Mouse (Mus musculus): ENCODE measurements around the gene Bicra. TPM values are rescaled to one million over a fixed set of nuclear protein-coding genes. Genes with fewer than 3 reads are reported as not detected.

Gene Bicra
- total and polyA plus RNA-seq, 2 experiments from 2014 or later, result 3.8 to 6.2 TPM

DNA sequence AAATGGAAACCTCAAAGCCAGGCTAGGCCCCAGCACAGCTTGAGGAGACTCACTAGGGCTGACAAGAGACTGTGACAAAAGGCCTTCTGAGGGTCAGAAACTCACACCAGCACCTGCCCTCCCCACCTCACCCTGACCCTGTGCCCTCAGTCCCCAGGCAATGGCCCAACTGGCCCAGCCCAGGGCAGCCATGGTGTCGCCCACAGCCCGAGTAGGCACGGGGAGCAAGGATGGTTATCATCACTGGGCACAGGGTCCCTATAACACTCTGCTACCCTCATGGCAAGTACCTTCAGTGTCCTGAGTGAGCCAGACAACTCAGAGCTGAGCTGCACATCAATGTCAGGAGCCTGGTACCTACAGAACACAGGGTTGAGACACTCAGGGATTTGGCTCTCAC is 109.1 kb downstream of the Bicra start:
- WGBS, result 100% methylated on average over 3 of the region's 3 CpGs
- no peak for TF ChIP-seq CTCF (IDR thresholded peaks at IDR 0.05; ENCODE audit: low read depth)
- H3K4me3 ChIP-seq (ENCODE audit: low read length), result no peak overlapping the region
- no peak overlapping the region for H3K27ac ChIP-seq
- H3K27me3 ChIP-seq (ENCODE audit: insufficient read depth, low read length), result no peaks in the 10 kb centered on the region
- no peaks in the 10 kb centered on the region for H3K4me1 ChIP-seq (ENCODE audit: insufficient read depth, low read length)
- no peak overlapping the region for H3K4me2 ChIP-seq (ENCODE audit: low read depth, low read length)
- no peaks in the 10 kb centered on the region for H3K9me3 ChIP-seq (ENCODE audit: low read length)
- no peak overlapping the region for H3K9ac ChIP-seq (replicated peaks; ENCODE audit: low read length)
- DNase-seq (ENCODE audit: low spot score) (no peak), ATAC-seq (no peak)
- peaks cover 65% of the 10 kb centered on the region for H3K36me3 ChIP-seq (ENCODE audit: insufficient read depth, low read length)

DNA sequence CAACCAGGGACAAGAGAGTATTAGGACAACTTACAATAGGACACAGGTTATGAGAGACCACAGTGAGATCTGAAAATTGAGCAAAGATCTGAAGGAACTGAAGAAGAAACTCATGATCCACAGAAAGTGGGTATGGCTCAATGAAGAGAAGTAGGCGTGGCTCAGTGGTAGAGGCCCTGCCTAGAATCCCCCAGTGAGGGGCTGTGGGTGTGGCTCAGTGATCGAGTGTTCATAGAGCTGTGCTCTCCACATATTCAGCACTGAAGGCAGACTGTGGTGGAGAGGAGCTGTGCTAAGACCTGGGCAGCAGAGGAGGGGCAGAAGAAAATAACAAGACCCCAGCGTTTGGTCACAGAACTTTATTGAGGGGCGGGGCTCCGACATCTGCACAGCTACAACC is 110.2 kb downstream of the Bicra start:
- no peak overlapping the region for H3K9ac ChIP-seq (replicated peaks; ENCODE audit: low read length)
- H3K27ac ChIP-seq, result no peak overlapping the region
- H3K27me3 ChIP-seq (ENCODE audit: insufficient read depth, low read length), result no peaks in the 10 kb centered on the region
- H3K9me3 ChIP-seq (ENCODE audit: low read length), result no peaks in the 10 kb centered on the region
- H3K36me3 ChIP-seq (ENCODE audit: insufficient read depth, low read length), result peaks cover 55% of the 10 kb centered on the region
- H3K4me1 ChIP-seq (ENCODE audit: insufficient read depth, low read length), result no peaks in the 10 kb centered on the region
- WGBS, result 84% methylated on average over 5 of the region's 5 CpGs
- no peak for ATAC-seq
- no peak for TF ChIP-seq CTCF (IDR thresholded peaks at IDR 0.05; ENCODE audit: low read depth)
- H3K4me3 ChIP-seq (ENCODE audit: low read length), result no peak overlapping the region
- H3K4me2 ChIP-seq (ENCODE audit: low read depth, low read length), result no peak overlapping the region
- DNase-seq (ENCODE audit: low spot score), result no peak

DNA sequence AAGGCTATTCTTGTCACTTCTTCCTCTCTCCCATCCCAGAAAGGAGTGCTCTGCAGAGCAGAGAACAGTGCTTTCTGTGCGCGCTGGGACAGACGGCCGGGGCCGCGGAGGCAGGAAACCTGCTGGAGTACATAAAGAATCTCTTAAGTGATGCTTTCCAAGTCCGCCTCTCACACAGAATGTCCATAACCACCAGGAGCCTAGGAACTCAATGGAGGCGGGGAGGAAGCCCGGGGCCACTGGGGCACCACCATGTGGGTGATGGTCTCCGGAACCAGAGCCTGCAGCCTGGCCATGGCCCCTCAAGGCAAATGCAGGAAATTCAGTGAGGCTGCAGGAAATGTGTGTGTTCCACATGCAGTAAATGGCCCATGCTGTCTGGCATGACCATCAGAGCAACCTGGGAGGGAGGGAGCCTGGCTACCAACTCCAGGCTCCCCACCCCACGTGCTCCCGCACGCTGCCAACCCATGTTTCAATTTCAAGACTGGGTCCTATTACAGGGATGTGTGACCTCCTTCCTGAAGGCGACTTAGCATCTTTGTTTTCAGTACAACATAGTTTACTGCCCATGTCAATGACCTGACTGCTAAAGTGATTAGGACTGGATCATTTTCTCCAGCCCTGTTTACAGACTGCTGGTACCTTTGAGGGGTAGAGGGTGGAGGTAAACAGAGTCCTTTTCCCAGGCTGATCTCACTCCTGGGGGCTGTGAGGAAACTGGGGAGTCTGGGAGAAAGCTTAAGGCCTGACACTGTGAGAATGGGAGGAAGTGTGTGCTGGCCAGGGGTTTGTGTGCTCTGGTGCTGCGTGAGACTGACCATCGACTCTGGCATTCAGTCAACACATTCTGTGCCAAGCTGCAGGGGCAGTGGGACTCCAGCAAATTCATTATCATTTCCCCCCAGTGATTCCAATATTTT is 114.0 kb downstream of the Bicra start:
- no peak for DNase-seq (ENCODE audit: low spot score)
- Histone ChIP-seq H3K27me3 (ENCODE audit: insufficient read depth, low read length) (no peaks in the 10 kb centered on the region), H3K4me2 (ENCODE audit: low read depth, low read length) (no peak overlapping the region), H3K36me3 (ENCODE audit: insufficient read depth, low read length) (peaks cover 18% of the 10 kb centered on the region), H3K27ac (no peak overlapping the region), H3K9ac (replicated peaks; ENCODE audit: low read length) (no peak overlapping the region), H3K4me3 (ENCODE audit: low read length) (no peak overlapping the region), H3K9me3 (ENCODE audit: low read length) (no peaks in the 10 kb centered on the region), H3K4me1 (ENCODE audit: insufficient read depth, low read length) (no peaks in the 10 kb centered on the region)
- no peak for ATAC-seq
- no peak for TF ChIP-seq CTCF (IDR thresholded peaks at IDR 0.05; ENCODE audit: low read depth)
- 63% methylated on average over 16 of the region's 16 CpGs for WGBS

DNA sequence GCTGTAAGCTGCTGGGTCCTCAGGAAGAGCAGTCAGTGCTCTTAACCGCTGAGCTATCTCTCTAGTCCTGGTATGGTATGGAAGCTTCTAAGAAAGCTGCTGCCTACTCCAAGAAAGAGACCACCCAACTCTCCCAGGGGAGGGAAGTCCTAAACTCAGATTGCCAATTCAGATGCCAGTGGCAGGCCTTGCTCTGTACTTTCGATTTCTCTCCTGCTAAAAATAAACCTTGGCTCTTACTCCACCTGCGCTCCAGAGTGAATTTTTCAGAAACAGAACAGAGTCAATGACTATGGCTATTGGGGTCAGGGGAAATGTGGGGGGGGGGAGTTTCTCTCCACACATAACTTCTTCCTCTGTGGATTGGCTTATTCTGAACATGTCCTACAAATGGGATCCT is 116.1 kb downstream of the Bicra start:
- 81% methylated on average over 3 of the region's 3 CpGs for WGBS
- Histone ChIP-seq H3K9ac (replicated peaks; ENCODE audit: low read length) (no peak overlapping the region), H3K9me3 (ENCODE audit: low read length) (no peaks in the 10 kb centered on the region), H3K4me2 (ENCODE audit: low read depth, low read length) (no peak overlapping the region), H3K4me3 (ENCODE audit: low read length) (no peak overlapping the region), H3K4me1 (ENCODE audit: insufficient read depth, low read length) (no peaks in the 10 kb centered on the region), H3K27me3 (ENCODE audit: insufficient read depth, low read length) (no peaks in the 10 kb centered on the region), H3K27ac (no peak overlapping the region), H3K36me3 (ENCODE audit: insufficient read depth, low read length) (no peaks in the 10 kb centered on the region; the same call in 1 of the 2 replicates)
- ATAC-seq (no peak), DNase-seq (ENCODE audit: low spot score) (no peak)
- no peak for TF ChIP-seq CTCF (IDR thresholded peaks at IDR 0.05; ENCODE audit: low read depth)

DNA sequence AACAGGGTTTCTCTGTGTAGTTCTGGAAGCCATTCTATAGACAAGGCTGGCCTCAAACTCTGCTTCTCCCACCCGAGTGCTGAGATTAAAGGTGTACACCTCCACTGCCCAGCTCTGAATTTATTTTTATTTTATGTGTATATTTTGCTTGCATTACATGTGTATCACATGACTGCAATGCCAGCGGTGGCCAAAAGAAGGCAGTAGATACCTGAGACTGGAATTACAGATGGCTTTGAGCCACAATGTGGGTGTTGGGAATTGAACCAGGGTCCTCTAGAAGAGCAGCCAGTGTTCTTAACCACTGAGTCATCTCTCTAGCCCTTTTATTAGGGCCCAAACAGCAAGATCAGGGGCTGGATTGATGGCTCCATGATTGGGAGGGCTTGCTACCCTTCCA is 117.2 kb downstream of the Bicra start:
- Histone ChIP-seq H3K9ac (replicated peaks; ENCODE audit: low read length) (no peak overlapping the region), H3K9me3 (ENCODE audit: low read length) (no peaks in the 10 kb centered on the region), H3K27me3 (ENCODE audit: insufficient read depth, low read length) (no peaks in the 10 kb centered on the region), H3K36me3 (ENCODE audit: insufficient read depth, low read length) (no peaks in the 10 kb centered on the region), H3K27ac (no peak overlapping the region), H3K4me1 (ENCODE audit: insufficient read depth, low read length) (no peaks in the 10 kb centered on the region), H3K4me2 (ENCODE audit: low read depth, low read length) (no peak overlapping the region), H3K4me3 (ENCODE audit: low read length) (no peak overlapping the region)
- WGBS, result 62% methylated on average over 2 of the region's 2 CpGs
- ATAC-seq (no peak), DNase-seq (ENCODE audit: low spot score) (no peak)
- TF ChIP-seq CTCF (IDR thresholded peaks at IDR 0.05; ENCODE audit: low read depth), result no peak

DNA sequence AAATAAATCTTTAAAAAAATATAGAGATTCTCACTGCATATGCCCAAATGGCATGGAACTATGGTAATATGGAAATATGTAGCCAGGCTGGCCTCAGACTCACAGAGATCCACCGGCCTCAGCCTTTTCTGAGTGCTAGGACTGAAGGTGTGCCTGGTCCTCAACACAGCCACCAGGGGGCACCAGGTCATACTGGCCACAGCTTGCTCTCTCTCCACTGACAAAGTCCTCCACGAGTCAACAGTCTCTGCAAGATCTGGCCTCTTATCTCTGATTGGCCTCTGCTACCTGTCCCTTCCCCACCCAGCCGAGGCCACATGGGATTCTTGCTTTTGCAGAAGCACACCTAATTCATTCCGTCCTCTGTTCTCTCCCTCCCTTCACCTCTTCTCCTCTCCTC is 117.8 kb downstream of the Bicra start:
- Histone ChIP-seq H3K9ac (replicated peaks; ENCODE audit: low read length) (no peak overlapping the region), H3K27me3 (ENCODE audit: insufficient read depth, low read length) (no peaks in the 10 kb centered on the region), H3K9me3 (ENCODE audit: low read length) (no peaks in the 10 kb centered on the region), H3K4me3 (ENCODE audit: low read length) (no peak overlapping the region), H3K36me3 (ENCODE audit: insufficient read depth, low read length) (no peaks in the 10 kb centered on the region), H3K27ac (no peak overlapping the region), H3K4me1 (ENCODE audit: insufficient read depth, low read length) (no peaks in the 10 kb centered on the region), H3K4me2 (ENCODE audit: low read depth, low read length) (no peak overlapping the region)
- peak; percentile 69 for TF ChIP-seq CTCF (IDR thresholded peaks at IDR 0.05; ENCODE audit: low read depth)
- ATAC-seq (peak; percentile 29; the same call in 1 of the 2 replicates), DNase-seq (ENCODE audit: low spot score) (peak; percentile 11)
- WGBS, result 42% methylated on average over 4 of the region's 4 CpGs

DNA sequence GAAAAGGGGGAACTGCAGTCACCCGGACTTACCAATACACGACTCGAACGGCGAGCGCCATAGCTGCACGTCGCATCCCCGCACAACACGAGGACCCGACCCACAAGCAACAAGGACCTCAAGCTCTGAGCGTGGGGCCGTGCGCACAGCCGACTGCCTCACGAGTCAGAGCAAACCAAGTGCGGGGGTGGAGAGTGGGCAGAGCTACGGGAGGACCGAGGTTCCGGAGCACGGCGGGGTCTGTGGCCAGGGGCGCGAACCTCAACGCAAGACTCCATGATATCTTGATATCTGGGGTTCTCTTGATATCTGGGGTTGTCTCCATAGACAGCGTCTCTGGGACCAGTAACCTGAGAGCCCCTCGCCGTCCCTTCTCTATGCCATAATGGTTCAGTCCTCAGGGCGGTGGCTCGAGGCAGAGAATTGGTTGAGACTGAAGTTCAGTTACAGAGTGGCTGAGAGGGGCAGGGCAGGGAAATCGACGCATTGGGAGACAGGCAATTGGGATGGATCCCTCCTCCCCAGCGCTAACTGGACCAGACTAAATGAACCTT is 125.4 kb downstream of the Bicra start, which contains the start of gene Selenow:
Gene Selenow (minus strand): TSS at position 183 of the 554 bp plus-strand sequence.
- Histone ChIP-seq H3K4me2 (ENCODE audit: low read depth, low read length) (peak within 1 kb of the TSS; percentile 86), H3K9ac (replicated peaks; ENCODE audit: low read length) (peak within 1 kb of the TSS; percentile 84), H3K4me3 (ENCODE audit: low read length) (peak within 1 kb of the TSS; percentile 80), H3K4me1 (ENCODE audit: insufficient read depth, low read length) (peaks cover 14% of the 10 kb centered on the region), H3K9me3 (ENCODE audit: low read length) (no peaks in the 10 kb centered on the region), H3K27me3 (ENCODE audit: insufficient read depth, low read length) (no peaks in the 10 kb centered on the region), H3K36me3 (ENCODE audit: insufficient read depth, low read length) (peaks cover 6% of the 10 kb centered on the region; the same call in 1 of the 2 replicates), H3K27ac (peak within 1 kb of the TSS; percentile 90)
- TF ChIP-seq CTCF (IDR thresholded peaks at IDR 0.05; ENCODE audit: low read depth), result no peak
- WGBS, result 1% methylated on average over 33 of the region's 33 CpGs
- ATAC-seq, result peak; percentile 97
- DNase-seq (ENCODE audit: low spot score), result peak; percentile 96

Measured in hindbrain, postnatal 0 days (tissue).